In genomic region chr2:10658317-10658716, GRCm38 (mm10) we compare ENCODE assay signal across 16 mouse cellular contexts.
A peak's percentile ranks its signal among the peaks of the same experiment; 100 is the strongest.
DNase-seq lines count a peak whose midpoint lies in the region; ATAC-seq and TF ChIP-seq lines count a peak whose summit lies in the region.
"Had no signal": no experiment of that assay in that cellular context is flagged by ENCODE, and none has a peak within 500 bp of the region (broad histone marks: within the 10 kb centered on the region; RNA-seq: fewer than 3 reads in every experiment).

No protein-coding gene starts in this region.

- H3K9me3 ChIP-seq in lung, postnatal 0 days (ENCODE audit: low read length), result no peaks in the 10 kb centered on the region
- no peaks in the 10 kb centered on the region for H3K9me3 ChIP-seq in liver, postnatal 0 days (ENCODE audit: low read length)
- H3K9me3 ChIP-seq in hindbrain, embryonic 12.5 days (replicated peaks), result no peaks in the 10 kb centered on the region; the same call in 1 of the 2 replicates
- H3K9me3 ChIP-seq: hindbrain, embryonic 15.5 days; midbrain, embryonic 10.5 days had no signal

- H3K4me2 ChIP-seq in lung, postnatal 0 days (replicated peaks; ENCODE audit: low read depth, low read length), result no peak overlapping the region
- H3K4me2 ChIP-seq in liver, postnatal 0 days (ENCODE audit: low read depth, low read length), result no peak overlapping the region
- H3K4me2 ChIP-seq in hindbrain, embryonic 12.5 days (replicated peaks), result no peak overlapping the region
- H3K4me2 ChIP-seq: hindbrain, embryonic 15.5 days; limb, embryonic 13.5 days had no signal

- ATAC-seq in lung, postnatal 0 days, result peak; percentile 59; the same call in 1 of the 2 replicates
- ATAC-seq in liver, postnatal 0 days, result no peak
- no peak for ATAC-seq in hindbrain, embryonic 12.5 days (ENCODE audit: low FRiP score)

- no peak for TF ChIP-seq CTCF in lung, postnatal 0 days (IDR thresholded peaks at IDR 0.05)
- no peak for TF ChIP-seq CTCF in liver, postnatal 0 days (IDR thresholded peaks at IDR 0.05; ENCODE audit: low read depth)

- no peaks in the 10 kb centered on the region for H3K36me3 ChIP-seq in lung, postnatal 0 days (ENCODE audit: insufficient read depth, low read length)
- no peaks in the 10 kb centered on the region for H3K36me3 ChIP-seq in liver, postnatal 0 days (replicated peaks; ENCODE audit: insufficient read depth, low read length)
- no peaks in the 10 kb centered on the region for H3K36me3 ChIP-seq in hindbrain, embryonic 12.5 days
- H3K36me3 ChIP-seq: embryonic facial prominence, embryonic 10.5 days; hindbrain, embryonic 15.5 days; limb, embryonic 13.5 days; midbrain, embryonic 10.5 days had no signal

- no peaks in the 10 kb centered on the region for H3K4me1 ChIP-seq in lung, postnatal 0 days (ENCODE audit: insufficient read depth, low read depth, low read length)
- H3K4me1 ChIP-seq in liver, postnatal 0 days (ENCODE audit: insufficient read depth), result no peaks in the 10 kb centered on the region
- no peaks in the 10 kb centered on the region for H3K4me1 ChIP-seq in hindbrain, embryonic 12.5 days
- H3K4me1 ChIP-seq: embryonic facial prominence, embryonic 10.5 days; hindbrain, embryonic 15.5 days; limb, embryonic 13.5 days; midbrain, embryonic 10.5 days had no signal

- H3K4me3 ChIP-seq in lung, postnatal 0 days (ENCODE audit: low read depth, low read length), result no peak overlapping the region
- no peak overlapping the region for H3K4me3 ChIP-seq in liver, postnatal 0 days (ENCODE audit: low read depth, low read length)
- no peak overlapping the region for H3K4me3 ChIP-seq in hindbrain, embryonic 12.5 days
- H3K4me3 ChIP-seq: embryonic facial prominence, embryonic 10.5 days; hindbrain, embryonic 15.5 days; limb, embryonic 13.5 days; midbrain, embryonic 10.5 days; myocyte had no signal

- WGBS in lung, postnatal 0 days, result 67% methylated on average over 4 of the region's 4 CpGs
- WGBS in liver, postnatal 0 days (ENCODE audit: insufficient replicate concordance), result 76% methylated on average over 4 of the region's 4 CpGs
- 92% methylated on average over 4 of the region's 4 CpGs for WGBS in hindbrain, embryonic 12.5 days

- no peak for TF ChIP-seq EP300 in lung, postnatal 0 days (IDR thresholded peaks at IDR 0.05)
- TF ChIP-seq EP300 in liver, postnatal 0 days (IDR thresholded peaks at IDR 0.05; ENCODE audit: low read depth), result no peak

- no peaks in the 10 kb centered on the region for H3K27me3 ChIP-seq in lung, postnatal 0 days (replicated peaks; ENCODE audit: insufficient read depth, low read length)
- no peaks in the 10 kb centered on the region for H3K27me3 ChIP-seq in liver, postnatal 0 days (ENCODE audit: insufficient read depth, low read length)
- no peaks in the 10 kb centered on the region for H3K27me3 ChIP-seq in hindbrain, embryonic 12.5 days
- H3K27me3 ChIP-seq: hindbrain, embryonic 15.5 days; limb, embryonic 13.5 days had no signal

- DNase-seq in cerebellum, adult 18-20 months, result peak; percentile 6 to 9
- DNase-seq in cerebellum, adult 8-10 months, result no peak
- peak; percentile 43 for DNase-seq in lung, postnatal 0 days (ENCODE audit: low spot score)
- DNase-seq in lung, postnatal 25 days (ENCODE audit: low spot score), result no peak
- peak; percentile 85 for DNase-seq in brain, adult 2 months (ENCODE audit: low read depth, low spot score)
- peak; percentile 18 to 30 for DNase-seq in layer of hippocampus, postnatal 36 days
- no peak for DNase-seq in liver, postnatal 0 days
- DNase-seq: heart, adult 18-20 months; kidney, adult 11 months; kidney, postnatal 36 days had no signal

- no peak overlapping the region for H3K9ac ChIP-seq in lung, postnatal 0 days (replicated peaks; ENCODE audit: low read depth)
- no peak overlapping the region for H3K9ac ChIP-seq in liver, postnatal 0 days (replicated peaks)
- H3K9ac ChIP-seq in hindbrain, embryonic 12.5 days, result no peak overlapping the region
- H3K9ac ChIP-seq: hindbrain, embryonic 15.5 days; limb, embryonic 13.5 days had no signal

- no peak overlapping the region for H3K27ac ChIP-seq in lung, postnatal 0 days (ENCODE audit: low read length)
- H3K27ac ChIP-seq in liver, postnatal 0 days (ENCODE audit: low read depth), result no peak overlapping the region
- H3K27ac ChIP-seq in hindbrain, embryonic 12.5 days, result no peak overlapping the region
- H3K27ac ChIP-seq: embryonic facial prominence, embryonic 10.5 days; hindbrain, embryonic 15.5 days; limb, embryonic 13.5 days; midbrain, embryonic 10.5 days had no signal

Comparison
In these comparisons a context has a peak if more than half of its experiments do, and no peak if none do; other contexts are left out.
1. DNase-seq: peak in cerebellum, adult 18-20 months (2 of 2), lung, postnatal 0 days (single experiment), brain, adult 2 months (single experiment) and layer of hippocampus, postnatal 36 days (2 of 2); none in cerebellum, adult 8-10 months (single experiment), lung, postnatal 25 days (single experiment) and liver, postnatal 0 days (single experiment).